Mouse (Mus musculus) lung, adult 2 months (tissue): ENCODE data around the gene Htr1b.

ENCODE experiments used
- CTCF ChIP-seq: fragments of 200-500 bp; IDR thresholded peaks from 2 replicates; pipeline ENCODE4 v1.5.1; 2011; ENCODE audit warnings: mild to moderate bottlenecking, low read length, control low read depth; ENCODE audit not compliant: insufficient read depth
- POLR2A ChIP-seq: fragments of 200-500 bp; IDR thresholded peaks from 2 replicates; pipeline ENCODE4 v1.6.1; 2011; ENCODE audit warnings: low read depth, mild to moderate bottlenecking, control low read depth, low read length, borderline replicate concordance; ENCODE audit errors: extremely low read depth

- TF ChIP-seq CTCF, result no peak
- TF ChIP-seq POLR2A, result no peak
Observed at GRCm38 (mm10) chr9:81676716-81677115, 43.1 kb upstream of the Htr1b start.
